Mouse (Mus musculus): Measurements from ENCODE around the gene Pi4ka.

DNA sequence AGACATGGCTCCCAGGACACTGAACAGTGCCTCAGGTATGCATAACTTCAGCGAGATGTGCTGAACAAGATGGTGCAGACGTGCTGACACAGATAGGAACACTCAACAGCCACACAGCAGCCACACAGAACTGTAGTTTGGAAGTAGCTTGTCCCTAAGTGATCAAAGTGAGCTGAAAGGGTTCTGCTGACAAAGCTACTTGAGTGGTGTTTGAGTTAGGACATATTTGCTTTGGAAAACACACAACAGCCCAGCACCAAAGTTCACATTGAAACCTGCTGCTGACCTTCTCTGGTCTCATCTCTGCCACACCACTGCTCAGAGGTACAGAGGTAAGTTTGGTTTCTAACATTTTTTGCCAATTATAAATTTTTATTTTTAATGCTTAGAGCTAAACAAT is 75.0 kb downstream of the Pi4ka start, which contains the start of gene Serpind1:
- TF ChIP-seq CTCF (IDR thresholded peaks at IDR 0.05; ENCODE audit: low read depth) (no peak), EP300 (IDR thresholded peaks at IDR 0.05; ENCODE audit: low read depth) (no peak)

All from liver, postnatal 0 days (tissue).